ENCODE assay signal across 22 mouse cellular contexts in the genomic region with DNA sequence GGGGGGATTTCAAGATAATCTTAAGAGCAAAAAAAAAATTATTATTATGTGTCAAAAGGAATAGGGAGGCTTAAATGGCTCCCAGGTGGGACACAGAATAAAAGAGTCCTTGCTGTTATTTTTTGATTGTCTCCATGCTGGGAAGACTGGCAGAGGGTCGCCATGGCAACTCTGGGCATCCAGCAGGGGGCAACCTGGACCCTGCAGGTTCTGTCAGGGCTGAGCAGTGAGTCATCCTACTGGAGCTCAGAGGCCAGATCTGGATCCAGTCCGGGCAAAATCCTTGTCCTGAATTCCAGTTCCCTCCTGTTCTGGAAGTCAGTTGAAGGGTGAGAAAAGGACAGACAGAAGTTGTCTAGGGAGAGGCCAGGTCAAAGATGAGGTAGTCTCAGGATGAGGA.
DNase-seq lines count a peak whose midpoint lies in the region; ATAC-seq and TF ChIP-seq lines count a peak whose summit lies in the region.
"Had no signal": no experiment of that assay in that cellular context is flagged by ENCODE, and none has a peak within 500 bp of the region (broad histone marks: within the 10 kb centered on the region; RNA-seq: fewer than 3 reads in every experiment).

No protein-coding gene starts in this region.

- WGBS in forebrain, postnatal 0 days = 35% methylated on average over 2 of the region's 2 CpGs
- 44% methylated on average over 2 of the region's 2 CpGs for WGBS in forebrain, embryonic 11.5 days
- WGBS in liver, postnatal 0 days (ENCODE audit: insufficient replicate concordance) = 37% methylated on average over 2 of the region's 2 CpGs

- H3K27ac ChIP-seq in forebrain, postnatal 0 days (ENCODE audit: low read depth, low read length) = no peak overlapping the region
- no peak overlapping the region for H3K27ac ChIP-seq in forebrain, embryonic 11.5 days (ENCODE audit: low read depth, low read length)
- no peak overlapping the region for H3K27ac ChIP-seq in liver, postnatal 0 days (ENCODE audit: low read depth)
- H3K27ac ChIP-seq in ES-Bruce4 (ENCODE audit: insufficient read depth, low read length) = no peak overlapping the region
- H3K27ac ChIP-seq: forebrain, embryonic 13.5 days; heart, embryonic 13.5 days; hindbrain, embryonic 15.5 days; limb, embryonic 13.5 days; liver, embryonic 14.5 days had no signal

- ATAC-seq in forebrain, postnatal 0 days = no peak
- ATAC-seq in forebrain, embryonic 11.5 days (replicated peaks; ENCODE audit: low FRiP score) = no peak
- ATAC-seq in liver, postnatal 0 days = no peak
- ATAC-seq: forebrain, embryonic 13.5 days had no signal

- H3K9me3 ChIP-seq in forebrain, postnatal 0 days (ENCODE audit: low read length) = no peaks in the 10 kb centered on the region
- no peaks in the 10 kb centered on the region for H3K9me3 ChIP-seq in forebrain, embryonic 11.5 days (ENCODE audit: control insufficient read depth, low read length)
- no peaks in the 10 kb centered on the region for H3K9me3 ChIP-seq in liver, postnatal 0 days (ENCODE audit: low read length)
- H3K9me3 ChIP-seq in ES-Bruce4 (replicated peaks; ENCODE audit: control insufficient read depth, insufficient read depth, low read length, poor library complexity, severe bottlenecking) = no peaks in the 10 kb centered on the region
- H3K9me3 ChIP-seq: forebrain, embryonic 13.5 days; heart, embryonic 13.5 days; hindbrain, embryonic 15.5 days; limb, embryonic 13.5 days had no signal

- TF ChIP-seq CTCF in forebrain, postnatal 0 days (IDR thresholded peaks at IDR 0.05; ENCODE audit: low read depth) = peak; percentile 29; the same call in 1 of the 2 replicates
- TF ChIP-seq CTCF in liver, postnatal 0 days (IDR thresholded peaks at IDR 0.05; ENCODE audit: low read depth) = 0 out of 2 replicates have a peak, but pooled peaks have one; percentile 2
- peak; percentile 4 for TF ChIP-seq CTCF in ES-Bruce4 (IDR thresholded peaks at IDR 0.05; ENCODE audit: low read depth, low read length)

- no peak overlapping the region for H3K4me3 ChIP-seq in forebrain, postnatal 0 days (ENCODE audit: low read depth, low read length)
- no peak overlapping the region for H3K4me3 ChIP-seq in forebrain, embryonic 11.5 days (ENCODE audit: low read depth, low read length)
- H3K4me3 ChIP-seq in liver, postnatal 0 days (ENCODE audit: low read depth, low read length) = no peak overlapping the region
- H3K4me3 ChIP-seq in ES-Bruce4 (ENCODE audit: low read depth, low read length) = no peak overlapping the region
- H3K4me3 ChIP-seq: forebrain, embryonic 13.5 days; heart, embryonic 13.5 days; hindbrain, embryonic 15.5 days; limb, embryonic 13.5 days had no signal

- DNase-seq in forebrain, postnatal 0 days = no peak
- DNase-seq in forebrain, embryonic 11.5 days (ENCODE audit: low spot score) = no peak
- no peak for DNase-seq in liver, postnatal 0 days
- DNase-seq in liver (no peak), R1 (ENCODE audit: low read depth, low spot score) (peak; percentile 20)
- no peak for DNase-seq in left cerebral cortex, adult 9 months (ENCODE audit: low spot score in 2 of 2)
- no peak for DNase-seq in retina, embryonic 14.5 days (ENCODE audit: low spot score)
- DNase-seq: cerebellum, adult 8-10 months; gastrocnemius, postnatal 14 days; heart, adult 18-20 months; heart, postnatal 36 days; kidney, adult 18-20 months; kidney, postnatal 14 days; layer of hippocampus, adult 9-11 months; lung, postnatal 14 days; right cerebral cortex, postnatal 4 days had no signal

- no peak for TF ChIP-seq POLR2A in ES-Bruce4 (IDR thresholded peaks at IDR 0.05; ENCODE audit: insufficient read depth, low read length)

- no peaks in the 10 kb centered on the region for H3K36me3 ChIP-seq in forebrain, postnatal 0 days (ENCODE audit: insufficient read depth)
- H3K36me3 ChIP-seq in forebrain, embryonic 11.5 days (ENCODE audit: control insufficient read depth, insufficient read depth, low read length) = no peaks in the 10 kb centered on the region
- no peaks in the 10 kb centered on the region for H3K36me3 ChIP-seq in liver, postnatal 0 days (replicated peaks; ENCODE audit: insufficient read depth, low read length)
- no peaks in the 10 kb centered on the region for H3K36me3 ChIP-seq in ES-Bruce4 (ENCODE audit: control insufficient read depth, insufficient read depth, low read length, poor library complexity, severe bottlenecking)
- H3K36me3 ChIP-seq: heart, embryonic 13.5 days; hindbrain, embryonic 15.5 days; limb, embryonic 13.5 days had no signal

- no peak for TF ChIP-seq EP300 in liver, postnatal 0 days (IDR thresholded peaks at IDR 0.05; ENCODE audit: low read depth)
- no peak for TF ChIP-seq EP300 in ES-Bruce4 (IDR thresholded peaks at IDR 0.05; ENCODE audit: insufficient read depth, low read depth, low read length)

- no peaks in the 10 kb centered on the region for H3K27me3 ChIP-seq in forebrain, postnatal 0 days (ENCODE audit: insufficient read depth, low read length)
- H3K27me3 ChIP-seq in forebrain, embryonic 11.5 days (ENCODE audit: control insufficient read depth, insufficient read depth, low read length) = no peaks in the 10 kb centered on the region; the same call in 1 of the 2 replicates
- no peaks in the 10 kb centered on the region for H3K27me3 ChIP-seq in liver, postnatal 0 days (ENCODE audit: insufficient read depth, low read length)
- H3K27me3 ChIP-seq in ES-Bruce4 (ENCODE audit: control insufficient read depth, insufficient read depth, low read length, poor library complexity, severe bottlenecking) = no peaks in the 10 kb centered on the region
- H3K27me3 ChIP-seq: hindbrain, embryonic 15.5 days had no signal

- peaks cover 12% of the 10 kb centered on the region for H3K4me1 ChIP-seq in forebrain, postnatal 0 days (ENCODE audit: insufficient read depth)
- 0 out of 2 replicates have a peak, but pooled peaks cover 1% of the 10 kb centered on the region for H3K4me1 ChIP-seq in forebrain, embryonic 11.5 days (replicated peaks; ENCODE audit: control insufficient read depth, insufficient read depth, low read length)
- H3K4me1 ChIP-seq in liver, postnatal 0 days (ENCODE audit: insufficient read depth) = no peaks in the 10 kb centered on the region
- no peaks in the 10 kb centered on the region for H3K4me1 ChIP-seq in ES-Bruce4 (ENCODE audit: control insufficient read depth, insufficient read depth, low read length)

- no peak overlapping the region for H3K9ac ChIP-seq in forebrain, postnatal 0 days
- H3K9ac ChIP-seq in forebrain, embryonic 11.5 days (ENCODE audit: low read length) = no peak overlapping the region
- no peak overlapping the region for H3K9ac ChIP-seq in liver, postnatal 0 days (replicated peaks)
- H3K9ac ChIP-seq in ES-Bruce4 (ENCODE audit: low read depth, poor library complexity, severe bottlenecking) = no peak overlapping the region
- H3K9ac ChIP-seq: forebrain, embryonic 13.5 days; heart, embryonic 13.5 days; hindbrain, embryonic 15.5 days; limb, embryonic 13.5 days; liver, embryonic 14.5 days had no signal

- no peak overlapping the region for H3K4me2 ChIP-seq in forebrain, postnatal 0 days (ENCODE audit: low read depth)
- no peak overlapping the region for H3K4me2 ChIP-seq in forebrain, embryonic 11.5 days (ENCODE audit: low read depth, low read length, severe bottlenecking)
- no peak overlapping the region for H3K4me2 ChIP-seq in liver, postnatal 0 days (ENCODE audit: low read depth, low read length)
- H3K4me2 ChIP-seq: forebrain, embryonic 13.5 days; heart, embryonic 13.5 days; hindbrain, embryonic 15.5 days; limb, embryonic 13.5 days had no signal
